Mouse (Mus musculus) bone marrow, adult 2 months (tissue): ENCODE results near the gene Nrl.

Experiments used
- CTCF ChIP-seq: fragments of 200-500 bp; IDR thresholded peaks from 2 replicates; pipeline ENCODE4 v1.5.1; 2011; ENCODE audit warnings: low read length, control low read depth; ENCODE audit not compliant: control insufficient read depth, insufficient read depth
- POLR2A ChIP-seq: fragments of 200-500 bp; IDR thresholded peaks from 2 replicates; pipeline ENCODE4 v1.6.1; 2011; ENCODE audit warnings: low read depth, mild to moderate bottlenecking, control low read depth, low read length, borderline replicate concordance; ENCODE audit not compliant: control insufficient read depth

- TF ChIP-seq POLR2A, result peak; percentile 83
- TF ChIP-seq CTCF, result no peak
Measured at GRCm38 (mm10) chr14:55540067-55540786, 15.4 kb upstream of the Nrl start, which contains the start of gene Pck2.
